Mouse (Mus musculus): ENCODE measurements around the gene Slco3a1.

The Slco3a1 gene

DNA sequence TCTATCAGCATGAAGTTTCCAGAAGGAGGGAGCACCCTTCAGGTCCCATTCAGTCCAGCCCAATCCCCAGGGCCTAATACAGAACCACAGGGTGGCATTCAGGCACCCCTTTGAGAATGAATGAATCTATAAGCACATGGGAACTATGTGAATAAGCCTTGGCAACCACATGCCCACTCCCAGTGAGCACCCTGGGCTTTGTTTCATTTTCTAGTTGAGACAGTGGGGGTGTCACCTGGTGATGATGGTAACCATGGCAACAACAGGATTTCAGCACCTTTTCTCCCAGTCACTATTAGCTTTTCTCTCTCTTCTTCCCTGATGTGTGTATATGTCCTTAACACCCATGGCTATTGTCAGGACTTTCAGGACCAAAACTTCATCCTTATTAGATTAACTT is 231.4 kb downstream of the Slco3a1 start:
- no peaks in the 10 kb centered on the region for H3K4me1 ChIP-seq (replicated peaks; ENCODE audit: low read depth, low read length)
- H3K36me3 ChIP-seq (ENCODE audit: insufficient read depth, low read length) = no peaks in the 10 kb centered on the region
- TF ChIP-seq CTCF (conservative IDR thresholded peaks at IDR 0.05; ENCODE audit: low read length) (no peak), NANOG (IDR thresholded peaks at IDR 0.05; ENCODE audit: borderline replicate concordance, low read length) (no peak), POU5F1 (IDR thresholded peaks at IDR 0.05; ENCODE audit: borderline replicate concordance, low read length) (no peak)
- no peaks in the 10 kb centered on the region for H3K27me3 ChIP-seq (ENCODE audit: insufficient read depth, low read length)
- H3K4me3 ChIP-seq (replicated peaks; ENCODE audit: low read length) = no peak overlapping the region
- H3K9me3 ChIP-seq (ENCODE audit: low read length) = no peaks in the 10 kb centered on the region

DNA sequence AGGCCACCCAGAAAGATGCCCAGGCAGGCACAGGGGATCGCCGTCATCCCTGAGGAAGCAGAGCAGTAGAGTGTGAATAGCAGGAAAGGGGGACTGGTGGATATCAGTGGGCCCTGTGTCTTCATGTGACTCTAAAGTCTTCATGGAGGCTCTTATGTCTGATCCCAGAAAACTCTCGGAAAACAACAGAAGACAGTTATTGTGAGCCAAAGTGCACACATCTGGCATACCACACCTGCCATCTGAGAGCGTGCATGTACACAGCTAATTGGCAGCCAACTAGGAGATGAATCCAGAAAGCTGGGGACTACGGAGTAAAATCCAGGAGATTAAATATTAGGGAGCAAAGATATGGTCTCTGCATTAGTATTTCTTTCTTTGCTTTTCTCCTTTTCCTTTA is 233.9 kb downstream of the Slco3a1 start:
- Histone ChIP-seq H3K36me3 (ENCODE audit: insufficient read depth, low read length) (no peaks in the 10 kb centered on the region), H3K27me3 (ENCODE audit: insufficient read depth, low read length) (no peaks in the 10 kb centered on the region), H3K4me3 (replicated peaks; ENCODE audit: low read length) (no peak overlapping the region), H3K4me1 (replicated peaks; ENCODE audit: low read depth, low read length) (no peaks in the 10 kb centered on the region), H3K9me3 (ENCODE audit: low read length) (no peaks in the 10 kb centered on the region)
- TF ChIP-seq CTCF (conservative IDR thresholded peaks at IDR 0.05; ENCODE audit: low read length) (no peak), NANOG (IDR thresholded peaks at IDR 0.05; ENCODE audit: borderline replicate concordance, low read length) (no peak), POU5F1 (IDR thresholded peaks at IDR 0.05; ENCODE audit: borderline replicate concordance, low read length) (no peak)

DNA sequence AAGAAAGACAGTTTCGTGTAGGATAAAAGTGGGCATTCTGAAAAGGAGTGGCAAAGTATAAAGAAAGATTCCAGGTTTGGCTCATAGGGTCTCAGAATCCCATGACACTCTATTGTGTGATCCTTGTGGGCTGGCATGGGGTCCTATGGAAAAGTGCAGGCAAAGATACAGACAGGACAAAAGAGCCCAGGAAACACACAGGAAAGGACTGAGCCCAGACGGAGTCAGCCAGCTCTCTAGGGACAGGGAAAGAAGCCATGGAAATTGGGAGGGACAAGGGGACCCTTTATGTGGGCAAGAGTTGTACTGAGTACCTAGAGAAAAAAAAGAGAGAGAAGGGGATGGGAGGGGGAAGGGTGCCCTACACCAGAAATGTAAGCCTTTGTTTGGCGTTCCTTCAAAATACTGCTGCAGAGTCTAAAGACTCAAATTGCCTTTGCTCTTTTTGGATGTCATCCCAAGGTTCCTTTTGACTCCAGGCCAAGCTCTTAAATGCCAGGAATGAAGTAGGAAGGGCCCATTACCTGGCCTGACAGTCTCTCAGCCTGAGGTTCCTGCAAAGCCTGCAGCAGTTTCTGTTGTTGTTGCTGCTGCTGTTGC is 238.6 kb downstream of the Slco3a1 start:
- H3K36me3 ChIP-seq (ENCODE audit: insufficient read depth, low read length) = no peaks in the 10 kb centered on the region
- no peak for TF ChIP-seq NANOG (IDR thresholded peaks at IDR 0.05; ENCODE audit: borderline replicate concordance, low read length)
- TF ChIP-seq CTCF (conservative IDR thresholded peaks at IDR 0.05; ENCODE audit: low read length) = no peak
- TF ChIP-seq POU5F1 (IDR thresholded peaks at IDR 0.05; ENCODE audit: borderline replicate concordance, low read length) = no peak
- no peaks in the 10 kb centered on the region for H3K4me1 ChIP-seq (replicated peaks; ENCODE audit: low read depth, low read length)
- H3K9me3 ChIP-seq (ENCODE audit: low read length) = peaks cover 6% of the 10 kb centered on the region; the same call in 1 of the 2 replicates
- no peak overlapping the region for H3K4me3 ChIP-seq (replicated peaks; ENCODE audit: low read length)
- H3K27me3 ChIP-seq (ENCODE audit: insufficient read depth, low read length) = no peaks in the 10 kb centered on the region

DNA sequence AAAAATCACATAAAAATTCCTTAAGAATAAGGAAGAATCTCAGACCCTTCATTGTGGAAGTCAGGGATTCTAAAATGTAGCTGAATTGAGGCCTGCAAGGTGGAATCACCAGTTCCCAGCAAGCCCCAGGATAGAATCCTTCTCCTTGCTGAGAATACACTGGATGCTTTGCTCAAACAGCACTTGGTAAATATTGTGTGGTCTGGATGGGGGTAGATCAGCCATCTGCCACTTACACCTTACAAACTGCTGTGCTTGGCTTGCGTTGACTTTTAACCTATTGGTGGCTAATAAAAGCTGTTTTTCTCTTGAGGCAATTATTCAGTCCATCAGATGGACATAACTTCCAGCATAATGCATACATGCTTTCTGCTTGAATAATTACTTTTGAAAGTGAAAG is 240.3 kb downstream of the Slco3a1 start:
- no peaks in the 10 kb centered on the region for H3K27me3 ChIP-seq (ENCODE audit: insufficient read depth, low read length)
- no peaks in the 10 kb centered on the region for H3K36me3 ChIP-seq (ENCODE audit: insufficient read depth, low read length)
- TF ChIP-seq CTCF (conservative IDR thresholded peaks at IDR 0.05; ENCODE audit: low read length) (no peak), NANOG (IDR thresholded peaks at IDR 0.05; ENCODE audit: borderline replicate concordance, low read length) (no peak), POU5F1 (IDR thresholded peaks at IDR 0.05; ENCODE audit: borderline replicate concordance, low read length) (no peak)

DNA sequence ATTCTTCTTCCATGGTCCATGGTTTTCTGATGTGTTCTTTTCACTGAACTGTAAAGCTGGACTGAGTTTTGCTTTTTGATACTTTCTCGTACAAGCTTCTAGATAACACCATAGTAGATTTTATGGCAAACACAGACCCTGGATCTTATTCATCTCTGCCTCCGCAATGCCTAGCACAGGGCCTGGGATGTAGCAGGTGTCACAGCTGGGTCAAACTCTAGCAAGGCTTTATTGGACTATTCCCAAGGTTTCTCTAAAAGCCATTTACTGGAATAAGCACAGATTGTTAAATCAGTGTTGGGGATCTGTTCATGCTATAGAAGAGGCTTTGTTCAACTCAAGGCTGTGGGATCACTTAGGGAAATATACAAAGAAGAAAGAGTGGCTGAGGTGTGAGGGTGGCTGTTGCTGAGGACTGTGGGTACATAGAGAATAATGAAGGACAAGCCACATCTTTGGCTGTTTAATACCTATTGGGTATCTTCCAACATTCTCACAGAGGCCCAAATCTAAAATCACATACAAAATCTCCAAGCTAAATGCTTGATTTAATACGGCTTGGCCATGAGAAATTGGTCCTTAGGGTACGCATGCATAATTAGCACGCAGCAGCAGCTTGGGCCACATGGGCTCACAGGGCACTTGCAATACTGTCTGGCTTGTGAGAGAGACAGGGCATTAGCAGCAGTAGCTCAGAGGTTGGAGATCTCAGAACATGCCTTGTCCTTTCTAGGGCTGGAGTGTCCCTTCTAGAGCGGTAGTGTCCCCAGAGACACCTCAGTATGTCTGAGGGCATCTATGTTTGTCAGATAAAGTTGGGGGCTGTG is 241.1 kb downstream of the Slco3a1 start:
- Histone ChIP-seq H3K27me3 (ENCODE audit: insufficient read depth, low read length) (no peaks in the 10 kb centered on the region), H3K4me3 (replicated peaks; ENCODE audit: low read length) (no peak overlapping the region)
- no peak for TF ChIP-seq POU5F1 (IDR thresholded peaks at IDR 0.05; ENCODE audit: borderline replicate concordance, low read length)
- no peak for TF ChIP-seq CTCF (conservative IDR thresholded peaks at IDR 0.05; ENCODE audit: low read length)
- TF ChIP-seq NANOG (IDR thresholded peaks at IDR 0.05; ENCODE audit: borderline replicate concordance, low read length) = no peak

More for the DNA sequence above, 240.3 kb downstream of the Slco3a1 start:
- no peak overlapping the region for H3K4me3 ChIP-seq (replicated peaks; ENCODE audit: low read length)
- peaks cover 6% of the 10 kb centered on the region; the same call in 1 of the 2 replicates for H3K9me3 ChIP-seq (ENCODE audit: low read length)
- H3K4me1 ChIP-seq (replicated peaks; ENCODE audit: low read depth, low read length) = no peaks in the 10 kb centered on the region

DNA sequence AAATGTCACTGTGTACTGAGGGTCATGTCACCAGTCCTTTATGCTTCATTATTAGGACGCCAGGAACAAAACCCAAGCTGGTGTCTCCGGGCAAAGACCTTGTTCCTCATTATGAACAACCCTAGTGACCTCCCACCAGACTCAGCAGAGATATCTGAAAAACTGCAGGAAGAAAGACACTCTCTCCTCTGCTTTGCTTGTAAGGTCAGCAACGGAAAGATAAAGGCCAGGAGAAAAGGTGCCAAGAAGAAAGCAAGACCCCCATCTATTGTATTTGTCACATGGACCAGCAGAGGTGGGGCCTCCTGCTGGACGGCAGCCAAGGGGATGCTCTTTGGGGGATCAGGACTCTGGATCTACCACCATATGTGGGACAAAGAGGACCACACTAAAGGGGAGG is 243.0 kb downstream of the Slco3a1 start:
- Histone ChIP-seq H3K4me3 (replicated peaks; ENCODE audit: low read length) (no peak overlapping the region), H3K4me1 (replicated peaks; ENCODE audit: low read depth, low read length) (no peaks in the 10 kb centered on the region), H3K27me3 (ENCODE audit: insufficient read depth, low read length) (no peaks in the 10 kb centered on the region), H3K9me3 (ENCODE audit: low read length) (peaks cover 6% of the 10 kb centered on the region; the same call in 1 of the 2 replicates), H3K36me3 (ENCODE audit: insufficient read depth, low read length) (no peaks in the 10 kb centered on the region)
- TF ChIP-seq POU5F1 (IDR thresholded peaks at IDR 0.05; ENCODE audit: borderline replicate concordance, low read length) (no peak), CTCF (conservative IDR thresholded peaks at IDR 0.05; ENCODE audit: low read length) (no peak), NANOG (IDR thresholded peaks at IDR 0.05; ENCODE audit: borderline replicate concordance, low read length) (no peak)

More for the DNA sequence above, 241.1 kb downstream of the Slco3a1 start:
- no peaks in the 10 kb centered on the region for H3K36me3 ChIP-seq (ENCODE audit: insufficient read depth, low read length)
- H3K4me1 ChIP-seq (replicated peaks; ENCODE audit: low read depth, low read length) = no peaks in the 10 kb centered on the region
- peaks cover 6% of the 10 kb centered on the region; the same call in 1 of the 2 replicates for H3K9me3 ChIP-seq (ENCODE audit: low read length)

DNA sequence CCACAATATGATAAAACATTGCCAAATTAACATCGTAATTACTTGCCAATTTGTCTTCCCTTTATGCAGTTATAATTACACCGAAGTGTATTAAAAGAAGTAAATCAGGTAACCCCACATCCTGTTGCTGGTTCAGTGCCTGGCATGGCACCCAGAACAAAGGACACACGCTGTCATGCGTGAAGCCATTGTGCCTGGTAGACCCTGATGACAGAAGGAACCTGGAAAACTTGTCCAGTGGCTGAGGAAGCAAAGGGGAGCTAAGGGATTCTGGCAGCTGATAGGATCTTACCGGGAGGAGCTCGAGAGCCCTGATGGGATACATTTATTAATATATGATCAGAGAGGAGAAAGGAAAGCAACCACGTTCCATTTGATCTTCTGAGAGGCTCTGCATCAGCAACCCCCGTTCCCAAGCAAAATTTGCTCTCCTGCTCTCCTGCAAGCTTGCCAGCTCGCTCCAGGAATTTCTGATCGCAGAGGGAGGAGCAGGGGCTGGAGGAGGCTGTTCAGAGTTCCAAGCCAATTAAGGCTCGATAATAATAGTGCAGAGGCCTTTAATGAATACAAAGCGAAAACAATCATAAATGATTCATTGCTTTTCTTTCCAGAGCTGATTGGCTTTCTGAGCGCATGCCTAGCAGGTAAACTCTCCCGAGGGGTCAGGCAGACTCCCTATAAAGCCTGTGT is 250.8 kb downstream of the Slco3a1 start:
- H3K36me3 ChIP-seq (ENCODE audit: insufficient read depth, low read length) = no peaks in the 10 kb centered on the region
- TF ChIP-seq POU5F1 (IDR thresholded peaks at IDR 0.05; ENCODE audit: borderline replicate concordance, low read length) (no peak), NANOG (IDR thresholded peaks at IDR 0.05; ENCODE audit: borderline replicate concordance, low read length) (no peak), CTCF (conservative IDR thresholded peaks at IDR 0.05; ENCODE audit: low read length) (no peak)
- no peak overlapping the region for H3K4me3 ChIP-seq (replicated peaks; ENCODE audit: low read length)
- H3K27me3 ChIP-seq (ENCODE audit: insufficient read depth, low read length) = no peaks in the 10 kb centered on the region
- H3K4me1 ChIP-seq (replicated peaks; ENCODE audit: low read depth, low read length) = no peaks in the 10 kb centered on the region
- no peaks in the 10 kb centered on the region for H3K9me3 ChIP-seq (ENCODE audit: low read length)

DNA sequence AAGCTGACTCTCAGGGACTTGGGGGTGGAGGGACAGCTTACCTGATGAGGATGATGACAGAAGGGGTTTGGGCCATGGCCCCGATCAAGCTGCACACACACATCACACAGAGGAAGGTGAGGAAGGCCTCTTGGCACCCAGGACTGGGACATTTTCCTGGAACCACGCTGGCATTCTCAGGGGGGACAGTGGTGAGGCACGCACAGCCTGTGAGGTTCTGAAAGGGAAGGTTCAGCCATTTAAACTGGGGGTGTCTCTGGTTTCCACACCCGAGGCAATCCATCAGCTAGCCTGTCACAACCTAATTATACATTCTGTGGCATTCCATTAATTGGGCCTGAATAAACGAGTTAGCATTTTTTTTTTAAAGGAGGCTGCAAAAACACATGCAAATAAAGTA is 251.5 kb downstream of the Slco3a1 start:
- Histone ChIP-seq H3K4me1 (replicated peaks; ENCODE audit: low read depth, low read length) (no peaks in the 10 kb centered on the region), H3K9me3 (ENCODE audit: low read length) (no peaks in the 10 kb centered on the region), H3K27me3 (ENCODE audit: insufficient read depth, low read length) (no peaks in the 10 kb centered on the region), H3K36me3 (ENCODE audit: insufficient read depth, low read length) (no peaks in the 10 kb centered on the region), H3K4me3 (replicated peaks; ENCODE audit: low read length) (no peak overlapping the region)
- TF ChIP-seq POU5F1 (IDR thresholded peaks at IDR 0.05; ENCODE audit: borderline replicate concordance, low read length) (no peak), CTCF (conservative IDR thresholded peaks at IDR 0.05; ENCODE audit: low read length) (no peak), NANOG (IDR thresholded peaks at IDR 0.05; ENCODE audit: borderline replicate concordance, low read length) (no peak)

Measured in E14TG2a.4 (cell line).